Mouse (Mus musculus) neural tube, embryonic 14.5 days (tissue): ENCODE data around the gene Ndufc1. TPM values are rescaled to one million over a fixed set of nuclear protein-coding genes. Genes with fewer than 3 reads are reported as not detected.
"Not testable (repeated sequence)": the region's sequence is repeated elsewhere in the genome, so short reads cannot be mapped to it uniquely, and the experiment has no call there.

Experiments used
- ATAC-seq: fragments of 200-750 bp; cut with Nextera tagmentation; 2 replicates; pipeline ENCODE4 v1.8.0; 2017; ENCODE audit warnings: low read depth, mild to moderate bottlenecking, moderate TSS enrichment, moderate library complexity
- H3K27ac ChIP-seq: fragments of 300-500 bp; sonication (generic); 2 replicates; pipeline ENCODE4 v1.5.1; 2014; ENCODE audit warnings: low read depth, mild to moderate bottlenecking, control low read depth, low read length, moderate library complexity, mixed read lengths
- H3K27me3 ChIP-seq: fragments of 300-500 bp; sonication (generic); 2 replicates; pipeline ENCODE4 v1.6.1; 2014; ENCODE audit warnings: low read length; ENCODE audit not compliant: control insufficient read depth, insufficient read depth
- H3K36me3 ChIP-seq: fragments of 300-500 bp; sonication (generic); 2 replicates; pipeline ENCODE4 v1.6.1; 2014; ENCODE audit warnings: low read length, mixed read lengths; ENCODE audit not compliant: control insufficient read depth, insufficient read depth
- H3K4me1 ChIP-seq: fragments of 300-500 bp; sonication (generic); 2 replicates; pipeline ENCODE4 v1.6.1; 2014; ENCODE audit warnings: low read length; ENCODE audit not compliant: control insufficient read depth, insufficient read depth
- H3K4me2 ChIP-seq: fragments of 300-500 bp; sonication (generic); 2 replicates; pipeline ENCODE4 v1.6.1; 2014; ENCODE audit warnings: mild to moderate bottlenecking, low read depth, low read length, control low read depth
- H3K4me3 ChIP-seq: fragments of 300-500 bp; sonication (generic); 2 replicates; pipeline ENCODE4 v1.5.1; 2014; ENCODE audit warnings: low read depth, low read length, control low read depth, mixed read lengths
- H3K9ac ChIP-seq: fragments of 300-500 bp; sonication (generic); replicated peaks from 2 replicates; pipeline ENCODE4 v1.6.1; 2014; ENCODE audit warnings: low read depth, mild to moderate bottlenecking, control low read depth, low read length, mixed read lengths
- H3K9me3 ChIP-seq: fragments of 300-500 bp; sonication (generic); 2 replicates; pipeline ENCODE4 v1.6.1; 2016; ENCODE audit warnings: low read length; ENCODE audit not compliant: control insufficient read depth
- WGBS: fragments of 180-500 bp; shearing (Covaris S2); extraction: QIAGEN DNeasy Blood & Tissue Kit; methylation state at CpG from one replicate; pipeline ENCODE4 v1.1.7; 2014; 5-methylcytosine and 5-hydroxymethylcytosine counted together
- polyA plus RNA-seq: library from polyadenylated mRNA; unstranded; fragments of >200 nt; fragmentation: Nextera tagmentation; extraction: Ambion mirVana; gene quantifications from 2 replicates; pipeline ENCODE4 v1.2.1, GENCODE M21; 2014

Ndufc1 gene
- polyA plus RNA-seq, 1 experiment from 2014 or later = 840 TPM

DNA sequence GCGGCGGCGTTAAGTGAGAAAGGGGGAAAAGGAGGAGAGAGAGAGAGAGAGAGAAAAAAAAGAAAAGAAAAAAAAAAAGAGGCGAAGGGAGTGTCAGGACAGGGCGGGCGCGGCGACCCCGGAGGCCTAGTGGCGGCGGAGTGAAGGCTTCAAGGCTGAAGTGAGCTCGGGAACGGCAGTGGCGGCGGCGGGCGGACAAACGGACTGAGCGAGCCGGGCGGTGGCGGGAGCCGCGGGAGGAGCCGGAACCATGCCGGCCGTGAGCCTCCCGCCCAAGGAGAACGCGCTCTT is 7.2 kb upstream of the Ndufc1 start:
- H3K36me3 ChIP-seq = no peaks in the 10 kb centered on the region
- peak; percentile 75 for ATAC-seq
- peak overlapping the region; percentile 88 for H3K4me3 ChIP-seq
- WGBS = 0% methylated on average over 29 of the region's 30 CpGs
- H3K4me1 ChIP-seq = peaks cover 19% of the 10 kb centered on the region
- H3K9me3 ChIP-seq = no peaks in the 10 kb centered on the region
- H3K27me3 ChIP-seq = no peaks in the 10 kb centered on the region
- H3K27ac ChIP-seq = peak overlapping the region; percentile 89
- H3K4me2 ChIP-seq = peak overlapping the region; percentile 96
- H3K9ac ChIP-seq = peak overlapping the region; percentile 95

DNA sequence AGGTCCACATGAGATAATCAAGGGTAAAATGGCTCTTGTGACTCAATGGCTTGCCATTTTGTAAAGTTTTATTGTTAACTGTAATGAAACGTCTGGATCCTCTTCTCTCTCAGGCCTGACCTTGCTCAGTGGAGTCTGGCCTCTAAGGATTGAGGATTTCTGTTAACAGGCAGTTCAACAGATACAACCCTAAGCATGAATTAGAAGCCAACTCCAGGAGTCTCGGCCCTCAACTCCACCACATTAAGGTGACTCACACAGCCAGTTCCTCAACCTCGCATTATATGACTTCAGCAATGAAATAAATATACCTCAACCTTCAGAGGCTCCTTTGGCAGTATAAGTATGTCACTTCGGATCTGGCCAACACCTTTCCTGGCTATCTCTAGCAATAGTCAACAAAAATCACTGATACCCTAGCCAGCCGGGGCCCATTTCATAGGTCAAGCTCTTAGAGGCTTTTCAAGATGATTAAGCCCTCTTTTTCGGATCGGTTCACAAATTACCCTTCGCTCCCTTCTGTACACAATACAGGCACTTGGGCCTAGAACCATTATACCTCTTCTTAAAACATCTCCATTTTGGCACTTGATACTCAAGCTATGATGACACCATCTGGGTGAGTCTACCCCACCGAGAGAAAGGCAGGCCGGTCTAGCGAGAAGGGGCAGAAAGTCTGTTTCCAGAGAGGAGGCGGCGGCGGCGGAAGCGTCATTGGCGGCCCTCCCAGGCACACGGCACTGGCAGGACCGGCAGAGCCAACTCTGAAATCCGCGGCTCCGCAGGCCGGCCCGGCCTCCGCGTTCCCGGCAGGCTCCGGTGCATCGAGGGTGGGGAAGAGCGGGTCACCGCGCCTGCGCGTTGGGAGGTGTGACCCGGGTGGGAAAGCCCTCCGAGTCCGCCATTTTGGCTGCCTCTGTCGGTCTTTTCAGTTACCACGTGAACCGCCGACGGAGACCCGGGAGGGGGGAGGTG is 6.6 kb upstream of the Ndufc1 start, which contains the start of gene Naa15:
Gene Naa15, plus strand, starts transcription at position 51 of the 975 bp plus-strand sequence.
- Histone ChIP-seq H3K4me3 (peak within 1 kb of the TSS; percentile 88), H3K4me2 (peak within 1 kb of the TSS; percentile 96)
- ATAC-seq = peak; percentile 90

DNA sequence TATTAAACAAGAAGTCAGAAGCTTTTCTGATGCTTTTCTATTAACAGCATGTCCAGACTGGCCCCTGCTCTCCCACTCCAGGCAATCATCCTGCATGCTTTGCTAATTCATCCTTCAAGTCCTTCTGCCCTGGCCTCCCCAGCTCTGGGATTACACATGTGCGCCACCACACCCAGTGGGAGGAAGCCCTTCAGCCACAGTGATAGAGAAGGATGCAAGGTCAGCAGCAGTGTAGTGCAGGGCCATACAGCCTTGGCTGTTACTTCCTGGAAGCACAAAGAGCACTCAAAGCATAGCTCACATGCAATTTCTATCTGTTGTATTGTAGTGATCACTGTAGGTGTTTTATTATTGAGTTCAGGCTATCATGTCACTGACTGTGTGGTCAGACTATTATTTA is 4.5 kb upstream of the Ndufc1 start:
- Histone ChIP-seq H3K27me3 (no peaks in the 10 kb centered on the region), H3K27ac (no peak overlapping the region), H3K4me2 (no peak overlapping the region), H3K4me3 (no peak overlapping the region), H3K4me1 (peaks cover 16% of the 10 kb centered on the region), H3K36me3 (no peaks in the 10 kb centered on the region), H3K9ac (no peak overlapping the region), H3K9me3 (no peaks in the 10 kb centered on the region)
- ATAC-seq = no peak
- WGBS = 94% methylated on average over 1 of the region's 1 CpGs

More for the DNA sequence above, 6.6 kb upstream of the Ndufc1 start, which contains the start of gene Naa15:
- H3K27ac ChIP-seq = peak within 1 kb of the TSS; percentile 89
- H3K4me1 ChIP-seq = peaks cover 19% of the 10 kb centered on the region
- no peaks in the 10 kb centered on the region for H3K36me3 ChIP-seq
- no peaks in the 10 kb centered on the region for H3K9me3 ChIP-seq
- H3K27me3 ChIP-seq = no peaks in the 10 kb centered on the region
- H3K9ac ChIP-seq = peak within 1 kb of the TSS; percentile 95
- 4% methylated on average over 43 of the region's 43 CpGs for WGBS

DNA sequence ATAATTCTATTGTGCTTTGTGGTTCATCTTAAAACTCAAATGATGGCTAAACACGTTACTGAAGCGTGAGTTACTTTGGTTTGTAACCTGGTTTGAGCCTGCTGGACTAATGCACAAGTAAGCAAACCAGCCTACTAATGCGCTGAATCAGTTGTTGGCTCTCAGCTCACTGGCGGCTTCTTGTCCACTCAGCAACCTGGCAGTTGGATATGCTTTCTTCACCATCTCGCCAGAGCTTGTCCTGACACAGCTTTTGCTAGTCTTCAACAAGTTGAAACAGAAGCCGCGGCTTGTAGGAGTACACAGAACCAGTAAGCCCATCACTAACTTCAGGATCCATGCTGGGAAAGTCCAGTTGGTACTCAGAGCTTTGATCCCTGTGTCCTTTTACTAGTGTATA is 3.7 kb upstream of the Ndufc1 start:
- Histone ChIP-seq H3K27me3 (no peaks in the 10 kb centered on the region), H3K27ac (no peak overlapping the region), H3K4me3 (no peak overlapping the region), H3K9me3 (no peaks in the 10 kb centered on the region), H3K4me2 (no peak overlapping the region), H3K9ac (no peak overlapping the region), H3K36me3 (no peaks in the 10 kb centered on the region), H3K4me1 (peaks cover 14% of the 10 kb centered on the region)
- WGBS = 96% methylated on average over 7 of the region's 7 CpGs
- no peak for ATAC-seq

DNA sequence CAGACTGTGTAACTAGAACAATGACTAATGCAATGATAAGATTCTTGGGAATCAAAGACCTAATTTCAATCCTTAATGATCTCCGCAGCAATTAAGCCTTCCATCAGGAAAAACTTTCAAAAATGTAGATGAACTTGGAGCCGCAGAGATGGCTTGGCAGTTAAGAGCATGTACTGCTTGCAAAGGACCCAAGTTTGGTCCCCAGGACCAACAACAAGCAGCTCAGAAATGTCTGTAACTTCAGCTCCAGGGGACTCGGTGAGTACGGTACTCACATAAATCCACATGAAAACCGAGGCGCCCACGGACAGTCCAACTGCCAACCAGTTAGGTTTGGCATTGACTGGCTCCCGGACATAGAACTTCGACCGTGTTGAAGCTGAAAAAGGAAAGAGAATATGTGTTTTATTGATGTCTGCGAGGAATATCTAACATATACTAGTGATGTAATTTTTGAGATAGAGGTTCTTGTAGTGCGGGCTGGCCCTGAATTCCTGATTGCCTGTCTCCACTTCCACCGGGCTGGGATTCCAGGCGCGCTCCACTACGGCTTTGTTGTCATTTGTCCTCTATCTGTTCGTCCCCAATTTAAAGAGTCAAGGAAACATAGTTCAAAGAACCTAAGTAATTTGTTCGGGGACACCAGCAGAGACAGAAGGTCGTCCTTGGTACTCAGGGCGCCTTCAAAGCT is 773 bp downstream of the Ndufc1 start:
- Histone ChIP-seq H3K27ac (peak overlapping the region; percentile 95), H3K36me3 (0 out of 2 replicates have a peak, but pooled peaks cover 9% of the 10 kb centered on the region), H3K27me3 (no peaks in the 10 kb centered on the region), H3K4me2 (peak overlapping the region; percentile 71), H3K9ac (peak overlapping the region; percentile 91), H3K9me3 (no peaks in the 10 kb centered on the region), H3K4me3 (peak overlapping the region; percentile 81), H3K4me1 (peaks cover 8% of the 10 kb centered on the region)
- ATAC-seq = peak; percentile 25; the same call in 1 of the 2 replicates
- 16% methylated on average over 20 of the region's 20 CpGs for WGBS

DNA sequence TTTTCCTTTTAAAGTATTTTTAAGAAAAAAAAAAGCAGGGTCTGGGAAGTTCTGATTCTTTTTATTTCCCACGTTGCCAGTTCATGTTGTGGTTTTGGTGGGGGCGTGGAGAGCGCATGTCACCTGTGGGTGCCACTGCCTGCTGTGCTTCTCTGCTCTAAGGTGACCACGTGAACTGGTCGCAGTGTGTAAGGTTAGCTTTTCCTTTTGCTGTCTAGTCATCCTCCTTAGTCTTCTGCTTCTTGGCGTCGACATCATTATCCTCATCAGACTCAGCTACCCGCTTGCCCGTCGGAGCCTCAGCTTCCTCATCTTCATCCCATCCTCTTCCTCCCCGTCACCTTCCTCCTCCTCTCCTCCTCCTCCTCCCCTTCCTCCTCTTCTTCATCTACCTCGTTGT is 6.2 kb downstream of the Ndufc1 start:
- Histone ChIP-seq H3K27ac (no peak overlapping the region), H3K4me2 (no peak overlapping the region), H3K4me3 (no peak overlapping the region), H3K4me1 (peaks cover 4% of the 10 kb centered on the region), H3K9me3 (no peaks in the 10 kb centered on the region), H3K27me3 (no peaks in the 10 kb centered on the region), H3K36me3 (0 out of 2 replicates have a peak, but pooled peaks cover 9% of the 10 kb centered on the region), H3K9ac (no peak overlapping the region)
- ATAC-seq = no peak
- 96% methylated on average over 12 of the region's 12 CpGs for WGBS

DNA sequence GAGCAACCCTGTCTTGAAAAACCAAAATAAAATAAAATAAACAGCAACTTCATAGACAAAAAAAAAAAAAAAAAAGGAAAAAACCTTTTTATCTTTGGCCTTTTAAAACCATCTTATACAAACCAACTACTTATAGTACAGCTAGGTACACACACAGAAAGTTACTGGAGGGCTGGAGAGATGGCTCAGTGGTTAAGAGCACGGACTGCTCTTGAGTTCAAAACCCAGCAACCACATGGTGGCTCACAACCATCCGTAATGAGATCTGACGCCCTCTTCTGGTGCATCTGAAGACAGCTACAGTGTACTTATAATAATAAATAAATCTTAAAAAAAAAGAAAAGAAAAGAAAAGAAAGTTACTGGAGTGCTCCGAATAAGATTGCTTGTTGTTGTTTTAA is 6.7 kb downstream of the Ndufc1 start:
- H3K4me2 ChIP-seq, H3K9ac ChIP-seq, H3K4me3 ChIP-seq, H3K36me3 ChIP-seq, H3K27me3 ChIP-seq, ATAC-seq, H3K4me1 ChIP-seq, H3K27ac ChIP-seq, H3K9me3 ChIP-seq: not testable (repeated sequence)
- 72% methylated on average over 4 of the region's 4 CpGs for WGBS

DNA sequence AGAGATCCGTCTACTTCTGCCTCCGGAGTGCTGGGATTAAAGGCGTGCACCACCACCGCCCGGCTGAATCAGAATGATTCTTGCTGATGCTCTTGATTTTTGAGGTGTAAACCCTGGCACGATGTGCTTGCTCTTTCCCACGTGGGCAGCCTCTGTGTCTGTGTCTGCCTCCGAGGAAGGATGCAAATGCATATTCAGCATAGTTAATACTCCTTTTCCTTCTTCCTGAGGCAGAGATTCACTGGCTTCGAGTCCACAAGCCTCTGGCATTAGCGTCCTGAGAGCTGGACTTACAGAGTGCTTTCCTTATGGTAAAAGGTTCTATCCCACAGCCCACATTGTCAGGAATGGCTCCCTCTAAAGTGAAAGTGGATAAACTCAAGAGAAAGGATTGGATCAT is 8.1 kb downstream of the Ndufc1 start:
- Histone ChIP-seq H3K4me3 (no peak overlapping the region), H3K4me2 (no peak overlapping the region), H3K9me3 (no peaks in the 10 kb centered on the region), H3K9ac (no peak overlapping the region), H3K27me3 (0 out of 2 replicates have a peak, but pooled peaks cover 3% of the 10 kb centered on the region), H3K36me3 (0 out of 2 replicates have a peak, but pooled peaks cover 6% of the 10 kb centered on the region), H3K4me1 (peaks cover 3% of the 10 kb centered on the region; the same call in 1 of the 2 replicates), H3K27ac (no peak overlapping the region)
- no peak for ATAC-seq
- 84% methylated on average over 10 of the region's 10 CpGs for WGBS

DNA sequence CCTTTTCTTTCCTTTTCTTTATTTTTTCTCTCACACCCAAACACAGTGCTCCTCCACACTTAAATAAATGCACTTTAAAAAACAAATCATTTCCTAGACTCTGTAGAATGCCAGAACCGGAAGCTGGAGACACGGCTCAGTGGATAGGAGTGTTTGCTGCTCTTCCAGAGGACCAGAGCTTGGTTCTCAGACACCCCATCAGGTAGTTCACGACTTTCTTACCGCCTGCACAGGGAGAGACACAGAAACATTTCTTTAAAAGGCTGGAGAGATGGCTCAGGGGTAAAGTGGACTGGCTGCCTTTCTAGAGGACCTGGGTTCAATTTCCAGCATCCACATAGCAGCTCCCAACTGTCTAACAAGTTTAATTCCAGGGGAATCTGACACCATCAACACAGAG is 9.3 kb downstream of the Ndufc1 start:
- no peak overlapping the region for H3K4me2 ChIP-seq
- no peak overlapping the region for H3K4me3 ChIP-seq
- H3K9ac ChIP-seq = no peak overlapping the region
- H3K4me1 ChIP-seq = peaks cover 3% of the 10 kb centered on the region; the same call in 1 of the 2 replicates
- 0 out of 2 replicates have a peak, but pooled peaks cover 6% of the 10 kb centered on the region for H3K36me3 ChIP-seq
- no peak for ATAC-seq
- WGBS = 66% methylated on average over 4 of the region's 4 CpGs
- no peak overlapping the region for H3K27ac ChIP-seq
- H3K9me3 ChIP-seq = no peaks in the 10 kb centered on the region
- H3K27me3 ChIP-seq = 0 out of 2 replicates have a peak, but pooled peaks cover 5% of the 10 kb centered on the region
